Mouse (Mus musculus) testis, adult 2 months (tissue): ENCODE results near the gene Srebf1. TPM values are rescaled to one million over a fixed set of nuclear protein-coding genes. Genes with fewer than 3 reads are reported as not detected.
A peak's percentile ranks its signal among the peaks of the same experiment; 100 is the strongest.

Source experiments
- H3K27ac ChIP-seq: fragments of 200-500 bp; 2 replicates; pipeline ENCODE4 v1.5.1; 2012; ENCODE audit warnings: low read depth, low read length; ENCODE audit not compliant: control insufficient read depth, insufficient read depth
- H3K27me3 ChIP-seq: fragments of 200-500 bp; 2 replicates; pipeline ENCODE4 v1.6.1; 2012; ENCODE audit warnings: mild to moderate bottlenecking, low read length, moderate library complexity; ENCODE audit not compliant: control insufficient read depth, insufficient read depth
- H3K36me3 ChIP-seq: fragments of 200-500 bp; 2 replicates; pipeline ENCODE4 v1.6.1; 2012; ENCODE audit warnings: mild to moderate bottlenecking, low read length; ENCODE audit not compliant: control insufficient read depth, insufficient read depth
- H3K4me1 ChIP-seq: fragments of 200-500 bp; 2 replicates; pipeline ENCODE4 v1.6.1; 2012; ENCODE audit warnings: low read length; ENCODE audit not compliant: control insufficient read depth, insufficient read depth
- H3K4me3 ChIP-seq: fragments of 200-500 bp; 2 replicates; pipeline ENCODE4 v1.5.1; 2012; ENCODE audit warnings: low read depth, mild to moderate bottlenecking, low read length, moderate library complexity, mixed read lengths; ENCODE audit not compliant: control insufficient read depth
- CTCF ChIP-seq: fragments of 200-500 bp; IDR thresholded peaks from 2 replicates; pipeline ENCODE4 v1.5.1; 2012; ENCODE audit warnings: low read depth, mild to moderate bottlenecking, inconsistent platforms, low read length, moderate library complexity; ENCODE audit not compliant: control insufficient read depth, insufficient read depth, insufficient replicate concordance
- POLR2A ChIP-seq: fragments of 200-500 bp; IDR thresholded peaks from 2 replicates; pipeline ENCODE4 v1.6.1; 2012; ENCODE audit warnings: low read depth, mild to moderate bottlenecking, inconsistent platforms, low read length, moderate library complexity; ENCODE audit not compliant: control insufficient read depth
- polyA plus RNA-seq: library from polyadenylated mRNA; depleted of rRNA; stranded (reverse); fragments of >200 nt; gene quantifications from 2 replicates; pipeline ENCODE4 v1.2.3, GENCODE M21; 2012

The Srebf1 gene
- polyA plus RNA-seq, 1 experiment: 13.2 TPM

DNA sequence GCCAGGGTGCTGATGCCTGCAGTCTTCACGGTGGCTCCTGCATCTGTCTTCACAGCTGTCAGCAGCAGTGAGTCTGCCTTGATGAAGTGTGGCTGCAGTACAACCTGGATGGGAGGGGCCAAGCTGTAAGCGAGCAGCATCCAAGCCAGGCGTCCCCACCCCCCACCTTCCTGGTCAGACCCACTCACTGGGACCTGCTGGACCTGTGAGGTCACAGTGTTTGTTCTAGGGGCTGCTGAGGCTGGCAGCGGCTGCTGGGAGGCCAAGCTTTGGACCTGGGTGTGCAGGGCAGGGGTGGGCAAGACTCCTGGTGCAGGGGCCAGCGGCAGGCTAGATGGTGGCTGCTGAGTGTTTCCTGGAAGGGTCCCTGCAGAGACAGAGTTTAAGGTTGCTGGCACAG, 16.2 kb downstream of the Srebf1 start:
- Histone ChIP-seq H3K27me3 (no peaks in the 10 kb centered on the region), H3K27ac (no peak overlapping the region), H3K4me3 (no peak overlapping the region), H3K36me3 (no peaks in the 10 kb centered on the region), H3K4me1 (peaks cover 20% of the 10 kb centered on the region)
- TF ChIP-seq POLR2A (no peak), CTCF (no peak)

DNA sequence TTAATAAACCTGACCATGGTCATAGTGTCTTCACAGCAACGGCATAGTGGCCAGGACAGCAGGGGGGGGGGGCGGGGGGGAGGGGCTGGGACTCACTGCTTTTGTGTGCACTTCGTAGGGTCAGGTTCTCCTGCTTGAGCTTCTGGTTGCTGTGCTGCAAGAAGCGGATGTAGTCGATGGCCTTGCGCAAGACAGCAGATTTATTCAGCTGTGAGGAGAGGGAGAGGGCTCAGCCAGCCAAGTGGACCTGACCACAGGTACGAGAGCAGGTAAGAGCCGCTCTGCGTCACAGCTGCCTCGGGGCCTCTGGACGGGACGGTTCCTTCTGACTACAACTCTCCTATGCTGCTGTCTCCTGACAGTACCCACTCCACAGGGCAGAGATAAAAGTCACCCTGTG, 17.4 kb downstream of the Srebf1 start:
- no peak overlapping the region for H3K4me3 ChIP-seq
- TF ChIP-seq POLR2A (no peak), CTCF (no peak)
- H3K4me1 ChIP-seq: peaks cover 11% of the 10 kb centered on the region
- H3K36me3 ChIP-seq: no peaks in the 10 kb centered on the region
- no peaks in the 10 kb centered on the region for H3K27me3 ChIP-seq
- no peak overlapping the region for H3K27ac ChIP-seq

DNA sequence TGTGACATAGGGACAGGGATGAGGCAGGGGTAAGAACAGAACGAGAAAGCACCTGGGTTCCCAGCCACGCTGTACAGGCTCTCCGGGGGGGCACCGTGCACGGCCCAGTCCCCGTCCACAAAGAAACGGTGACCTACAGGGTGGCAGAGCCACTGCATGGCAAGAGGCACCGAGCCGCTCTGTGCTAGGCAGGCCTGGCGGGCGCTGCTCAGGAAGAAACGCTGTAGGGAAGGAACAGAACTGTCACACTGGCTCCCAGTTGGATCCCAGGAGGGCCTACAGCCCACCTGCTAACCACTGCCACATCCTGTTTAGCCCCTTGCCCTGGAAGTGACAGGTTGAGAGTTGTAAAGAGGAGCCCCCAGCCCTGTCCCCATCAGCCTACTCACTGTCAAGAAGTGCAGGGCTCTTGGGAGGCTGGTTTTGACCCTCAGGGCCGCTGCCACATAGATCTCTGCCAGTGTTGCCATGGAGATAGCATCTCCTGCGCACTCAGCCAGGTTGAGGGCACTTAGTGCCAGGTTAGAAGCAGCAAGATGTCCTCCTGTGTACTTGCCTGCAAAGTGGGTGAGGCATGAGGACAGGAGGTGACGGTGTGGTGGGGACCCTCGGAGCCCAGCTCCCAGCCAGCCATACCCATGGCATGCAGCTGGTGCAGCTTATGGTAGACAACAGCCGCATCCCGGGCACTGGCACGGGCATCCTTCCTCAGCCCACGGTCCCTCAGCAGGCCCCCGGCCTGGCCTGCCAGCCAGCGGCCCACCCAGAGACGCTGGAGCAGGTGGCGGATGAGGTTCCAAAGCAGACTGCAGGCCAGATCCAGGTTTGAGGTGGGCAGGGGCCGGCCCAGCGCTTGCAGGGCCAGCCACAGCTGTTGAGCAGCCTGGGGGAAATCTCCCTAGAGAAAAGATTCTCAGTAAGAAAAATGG, 19.4 kb downstream of the Srebf1 start:
- TF ChIP-seq POLR2A (no peak), CTCF (no peak)
- Histone ChIP-seq H3K36me3 (no peaks in the 10 kb centered on the region), H3K4me3 (no peak overlapping the region), H3K27ac (no peak overlapping the region), H3K27me3 (no peaks in the 10 kb centered on the region), H3K4me1 (peaks cover under 1% of the 10 kb centered on the region; the same call in 1 of the 2 replicates)

DNA sequence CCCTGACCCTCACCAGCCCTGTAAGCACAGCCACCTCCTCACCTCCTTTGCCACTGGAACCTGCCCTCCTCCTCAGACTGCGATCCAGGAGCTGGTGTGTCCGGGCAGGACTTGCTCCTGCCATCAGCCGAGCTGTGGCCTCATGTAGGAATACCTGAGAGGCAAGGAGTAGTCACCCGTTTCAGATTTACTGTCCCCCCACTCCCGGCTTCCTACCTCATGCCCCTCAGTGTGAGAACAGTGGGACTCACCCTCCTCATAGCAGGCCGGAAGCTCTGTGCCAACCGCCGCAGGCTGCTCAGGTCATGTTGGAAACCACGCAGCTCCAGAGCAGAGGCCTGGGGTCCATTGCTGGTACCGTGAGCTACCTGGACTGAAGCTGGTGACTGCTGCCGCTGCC, 22.0 kb downstream of the Srebf1 start:
- H3K27ac ChIP-seq: no peak overlapping the region
- H3K27me3 ChIP-seq: no peaks in the 10 kb centered on the region
- H3K4me3 ChIP-seq: no peak overlapping the region
- H3K36me3 ChIP-seq: no peaks in the 10 kb centered on the region
- TF ChIP-seq POLR2A (no peak), CTCF (no peak)
- no peaks in the 10 kb centered on the region for H3K4me1 ChIP-seq

DNA sequence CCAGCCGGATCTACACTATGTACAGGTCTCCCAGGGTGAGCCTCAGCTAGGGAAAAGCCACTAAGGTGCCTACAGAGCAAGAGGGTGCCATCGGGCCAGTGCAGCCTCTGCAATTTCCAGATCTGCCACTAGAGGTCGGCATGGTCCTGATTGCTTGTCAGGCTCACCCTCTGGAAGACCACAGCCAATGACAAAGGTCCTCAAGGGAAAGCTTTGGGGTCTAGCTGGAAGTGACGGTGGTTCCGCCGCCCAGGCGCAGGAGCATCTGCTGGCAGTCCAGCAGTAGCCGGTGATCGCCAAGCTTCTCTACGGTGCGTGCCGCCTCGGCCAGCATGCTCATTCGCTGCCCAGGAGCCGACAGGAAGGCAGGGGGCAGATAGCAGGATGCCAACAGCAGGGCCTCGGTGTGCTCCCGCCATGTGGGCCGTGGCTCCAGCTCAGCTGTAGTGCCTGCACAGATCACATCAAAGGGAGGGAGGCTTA, 22.6 kb downstream of the Srebf1 start:
- TF ChIP-seq POLR2A: no peak
- TF ChIP-seq CTCF: peak; percentile 83; the same call in 1 of the 2 replicates
- Histone ChIP-seq H3K27ac (no peak overlapping the region), H3K4me1 (no peaks in the 10 kb centered on the region), H3K4me3 (no peak overlapping the region), H3K36me3 (no peaks in the 10 kb centered on the region), H3K27me3 (no peaks in the 10 kb centered on the region)

DNA sequence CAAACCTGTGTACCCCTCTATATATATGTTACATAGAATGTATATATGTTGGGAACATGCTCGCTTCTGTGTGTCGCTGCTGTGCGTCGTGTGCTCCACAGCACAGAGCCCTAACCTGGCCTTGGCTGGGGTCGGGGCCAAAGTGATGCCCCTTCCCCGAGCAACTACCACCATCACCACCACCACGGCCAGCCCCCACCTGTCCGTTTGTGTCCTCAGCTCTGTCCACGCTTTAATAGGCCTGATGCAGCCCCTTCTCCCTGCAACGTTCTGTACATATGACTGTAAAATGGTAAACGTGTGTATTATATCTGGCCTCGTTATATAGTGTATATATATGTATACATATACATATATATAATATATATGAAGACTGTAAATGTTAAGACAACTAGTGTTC, 23.7 kb downstream of the Srebf1 start:
- Histone ChIP-seq H3K4me1 (no peaks in the 10 kb centered on the region), H3K36me3 (no peaks in the 10 kb centered on the region), H3K4me3 (no peak overlapping the region), H3K27ac (no peak overlapping the region), H3K27me3 (no peaks in the 10 kb centered on the region)
- no peak for TF ChIP-seq CTCF
- TF ChIP-seq POLR2A: no peak

DNA sequence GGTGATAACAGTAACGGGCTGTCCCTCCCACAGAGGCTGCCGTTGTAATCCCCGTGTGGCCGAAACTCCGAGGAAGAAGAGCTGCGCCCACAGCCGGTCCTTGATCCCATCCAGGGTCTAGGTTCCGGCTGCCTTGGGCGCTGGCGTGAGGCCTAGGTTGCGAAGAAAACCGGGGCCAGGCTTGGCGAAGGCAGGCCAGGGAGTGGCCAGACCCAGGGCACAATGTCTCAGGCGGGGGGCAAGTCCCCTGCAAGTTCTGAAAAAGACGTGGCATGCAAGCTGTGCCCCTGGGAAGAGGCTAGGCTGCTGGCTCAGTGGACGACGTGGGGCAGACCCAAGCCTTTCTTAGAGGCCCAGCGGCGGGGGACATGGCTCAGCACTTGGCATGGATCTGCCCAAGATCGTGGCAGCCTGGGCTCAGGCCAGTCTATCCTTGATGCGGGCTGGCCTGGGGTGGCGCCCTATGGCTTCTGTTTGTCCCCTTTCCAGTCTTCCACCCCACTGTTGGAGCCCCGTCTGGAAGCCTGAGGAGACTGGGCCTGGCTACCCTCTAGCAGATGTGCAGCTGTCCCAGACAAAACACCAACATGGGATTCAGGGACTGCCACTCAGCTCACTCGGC, 24.3 kb downstream of the Srebf1 start:
- Histone ChIP-seq H3K4me3 (no peak overlapping the region), H3K4me1 (no peaks in the 10 kb centered on the region), H3K27me3 (no peaks in the 10 kb centered on the region), H3K27ac (no peak overlapping the region), H3K36me3 (no peaks in the 10 kb centered on the region)
- 0 out of 2 replicates have a peak, but pooled peaks have one; percentile 10 for TF ChIP-seq POLR2A
- TF ChIP-seq CTCF: no peak
